Comparison of ENCODE assay signal across 12 mouse cellular contexts in the genomic region with DNA sequence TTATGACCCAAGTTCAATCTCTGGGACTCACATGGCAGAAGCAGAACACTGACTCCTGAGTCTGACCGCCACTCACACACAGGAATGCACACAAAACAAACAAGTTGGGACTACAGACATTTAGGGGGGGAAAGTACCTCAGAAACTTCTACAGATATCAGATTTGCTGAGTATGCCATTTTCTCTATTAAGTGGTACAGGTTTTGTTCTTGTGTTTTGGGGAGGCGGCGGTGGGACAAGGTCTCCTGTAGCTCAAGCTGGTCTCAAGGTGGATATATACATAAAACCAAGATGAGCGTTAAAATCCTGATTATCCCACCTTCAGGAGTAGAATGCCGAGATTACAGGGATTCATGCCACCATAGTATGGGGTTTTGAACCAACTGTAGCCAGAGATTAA. TPM values are rescaled to one million over a fixed set of nuclear protein-coding genes. Genes with fewer than 3 reads are reported as not detected.
DNase-seq lines count a peak whose midpoint lies in the region; ATAC-seq and TF ChIP-seq lines count a peak whose summit lies in the region.
"Had no signal": no experiment of that assay in that cellular context is flagged by ENCODE, and none has a peak within 500 bp of the region (broad histone marks: within the 10 kb centered on the region; RNA-seq: fewer than 3 reads in every experiment).

No protein-coding gene starts in this region.

- intact Hi-C loops in gastrocnemius, postnatal 36 days (cut with DNase I): no loop called here

- no peak for DNase-seq in forebrain, embryonic 11.5 days (ENCODE audit: low spot score)
- DNase-seq in lung, postnatal 0 days (ENCODE audit: low spot score): peak; percentile 13
- DNase-seq in lung, adult 18-20 months: no peak
- DNase-seq in liver, embryonic 11.5 days (ENCODE audit: low spot score): no peak
- DNase-seq in stomach, postnatal 0 days (ENCODE audit: low spot score): no peak
- no peak for DNase-seq in adrenal gland, adult 2 months
- no peak for DNase-seq in gastrocnemius, postnatal 36 days
- DNase-seq: cerebellum, adult 8-10 months; lung, postnatal 10 days; right cerebral cortex, adult 18-20 months had no signal

- H3K27me3 ChIP-seq in forebrain, embryonic 12.5 days: no peaks in the 10 kb centered on the region
- H3K27me3 ChIP-seq in forebrain, embryonic 11.5 days (ENCODE audit: control insufficient read depth, insufficient read depth, low read length): no peaks in the 10 kb centered on the region
- H3K27me3 ChIP-seq in lung, postnatal 0 days (replicated peaks; ENCODE audit: insufficient read depth, low read length): no peaks in the 10 kb centered on the region
- no peaks in the 10 kb centered on the region for H3K27me3 ChIP-seq in liver, embryonic 11.5 days (replicated peaks; ENCODE audit: control insufficient read depth, insufficient read depth, low read length)
- H3K27me3 ChIP-seq in stomach, postnatal 0 days (ENCODE audit: control insufficient read depth, insufficient read depth, low read length): no peaks in the 10 kb centered on the region

- no peaks in the 10 kb centered on the region for H3K9me3 ChIP-seq in forebrain, embryonic 12.5 days
- no peaks in the 10 kb centered on the region for H3K9me3 ChIP-seq in forebrain, embryonic 11.5 days (ENCODE audit: control insufficient read depth, low read length)
- no peaks in the 10 kb centered on the region for H3K9me3 ChIP-seq in lung, postnatal 0 days (ENCODE audit: low read length)
- H3K9me3 ChIP-seq in liver, embryonic 11.5 days (ENCODE audit: control insufficient read depth, low read length): no peaks in the 10 kb centered on the region
- H3K9me3 ChIP-seq in stomach, postnatal 0 days (ENCODE audit: control insufficient read depth, low read length): no peaks in the 10 kb centered on the region

- TF ChIP-seq CTCF in lung, postnatal 0 days (IDR thresholded peaks at IDR 0.05): no peak
- no peak for TF ChIP-seq CTCF in stomach, postnatal 0 days (IDR thresholded peaks at IDR 0.05; ENCODE audit: low read depth)

- no peak overlapping the region for H3K27ac ChIP-seq in forebrain, embryonic 12.5 days
- no peak overlapping the region for H3K27ac ChIP-seq in forebrain, embryonic 11.5 days (ENCODE audit: low read depth, low read length)
- H3K27ac ChIP-seq in lung, postnatal 0 days (ENCODE audit: low read length): no peak overlapping the region
- no peak overlapping the region; the same call in 1 of the 2 replicates for H3K27ac ChIP-seq in liver, embryonic 11.5 days (ENCODE audit: low read depth, low read length)
- peak overlapping the region; percentile 97 for H3K27ac ChIP-seq in stomach, postnatal 0 days (replicated peaks)

- peak overlapping the region; percentile 91 for H3K4me2 ChIP-seq in forebrain, embryonic 12.5 days
- no peak overlapping the region; the same call in 1 of the 2 replicates for H3K4me2 ChIP-seq in forebrain, embryonic 11.5 days (ENCODE audit: low read depth, low read length, severe bottlenecking)
- H3K4me2 ChIP-seq in lung, postnatal 0 days (replicated peaks; ENCODE audit: low read depth, low read length): peak overlapping the region; percentile 75
- peak overlapping the region; percentile 93 for H3K4me2 ChIP-seq in liver, embryonic 11.5 days
- H3K4me2 ChIP-seq in stomach, postnatal 0 days (replicated peaks; ENCODE audit: low read depth): peak overlapping the region; percentile 61

- 92% methylated on average over 5 of the region's 5 CpGs for WGBS in forebrain, embryonic 12.5 days
- 91% methylated on average over 5 of the region's 5 CpGs for WGBS in forebrain, embryonic 11.5 days
- 78% methylated on average over 5 of the region's 5 CpGs for WGBS in lung, postnatal 0 days
- 89% methylated on average over 5 of the region's 5 CpGs for WGBS in liver, embryonic 11.5 days
- WGBS in stomach, postnatal 0 days: 87% methylated on average over 5 of the region's 5 CpGs

- no peak overlapping the region for H3K9ac ChIP-seq in forebrain, embryonic 12.5 days
- no peak overlapping the region for H3K9ac ChIP-seq in forebrain, embryonic 11.5 days (ENCODE audit: low read length)
- peak overlapping the region; percentile 96; the same call in 1 of the 2 replicates for H3K9ac ChIP-seq in lung, postnatal 0 days (replicated peaks; ENCODE audit: low read depth)
- H3K9ac ChIP-seq in liver, embryonic 11.5 days (ENCODE audit: low read depth, low read length): no peak overlapping the region
- H3K9ac ChIP-seq in stomach, postnatal 0 days (ENCODE audit: low read length): no peak overlapping the region

- TF ChIP-seq EP300 in lung, postnatal 0 days (IDR thresholded peaks at IDR 0.05): no peak
- TF ChIP-seq EP300 in stomach, postnatal 0 days (optimal IDR thresholded peaks at IDR 0.05): no peak

- no peak for ATAC-seq in forebrain, embryonic 12.5 days (ENCODE audit: low FRiP score)
- ATAC-seq in forebrain, embryonic 11.5 days (replicated peaks; ENCODE audit: low FRiP score): no peak
- no peak for ATAC-seq in lung, postnatal 0 days
- no peak for ATAC-seq in liver, embryonic 11.5 days (replicated peaks; ENCODE audit: low FRiP score)
- ATAC-seq in stomach, postnatal 0 days (ENCODE audit: low FRiP score, low TSS enrichment): no peak
- ATAC-seq: activated CD4-positive, CD25-positive, alpha-beta regulatory T cell, adult 4 months had no signal

- H3K4me3 ChIP-seq in forebrain, embryonic 12.5 days (replicated peaks): no peak overlapping the region
- H3K4me3 ChIP-seq in forebrain, embryonic 11.5 days (ENCODE audit: low read depth, low read length): no peak overlapping the region
- peak overlapping the region; percentile 90; the same call in 1 of the 2 replicates for H3K4me3 ChIP-seq in lung, postnatal 0 days (ENCODE audit: low read depth, low read length)
- H3K4me3 ChIP-seq in liver, embryonic 11.5 days (ENCODE audit: low read depth, low read length): peak overlapping the region; percentile 99; the same call in 1 of the 2 replicates
- H3K4me3 ChIP-seq in stomach, postnatal 0 days (ENCODE audit: low read depth, low read length): peak overlapping the region; percentile 96

- no peaks in the 10 kb centered on the region for H3K36me3 ChIP-seq in forebrain, embryonic 12.5 days (replicated peaks)
- no peaks in the 10 kb centered on the region for H3K36me3 ChIP-seq in forebrain, embryonic 11.5 days (ENCODE audit: control insufficient read depth, insufficient read depth, low read length)
- no peaks in the 10 kb centered on the region for H3K36me3 ChIP-seq in lung, postnatal 0 days (ENCODE audit: insufficient read depth, low read length)
- 0 out of 2 replicates have a peak, but pooled peaks cover 2% of the 10 kb centered on the region for H3K36me3 ChIP-seq in liver, embryonic 11.5 days (ENCODE audit: control insufficient read depth, insufficient read depth, low read length)
- H3K36me3 ChIP-seq in stomach, postnatal 0 days (ENCODE audit: control insufficient read depth, insufficient read depth, low read length): no peaks in the 10 kb centered on the region

- H3K4me1 ChIP-seq in forebrain, embryonic 12.5 days: peaks cover 38% of the 10 kb centered on the region
- H3K4me1 ChIP-seq in forebrain, embryonic 11.5 days (replicated peaks; ENCODE audit: control insufficient read depth, insufficient read depth, low read length): peaks cover 10% of the 10 kb centered on the region; the same call in 1 of the 2 replicates
- H3K4me1 ChIP-seq in lung, postnatal 0 days (ENCODE audit: insufficient read depth, low read depth, low read length): peaks cover 25% of the 10 kb centered on the region; the same call in 1 of the 2 replicates
- H3K4me1 ChIP-seq in liver, embryonic 11.5 days (replicated peaks; ENCODE audit: control insufficient read depth, insufficient read depth, low read length): peaks cover 61% of the 10 kb centered on the region
- H3K4me1 ChIP-seq in stomach, postnatal 0 days (replicated peaks; ENCODE audit: control insufficient read depth, insufficient read depth): peaks cover 7% of the 10 kb centered on the region

RNA-seq across cellular contexts. Expression of gene Zfp592, which starts 1.9 kb away (rescaled TPM):
- polyA plus RNA-seq in forebrain, embryonic 12.5 days (2016; fragmentation: Nextera tagmentation; extraction: Ambion mirVana): 12.1 and 14.3 TPM in 2 replicates
- polyA plus RNA-seq in forebrain, embryonic 11.5 days (2014; fragmentation: Nextera tagmentation; extraction: Ambion mirVana): 15.9 TPM in 2 replicates
- polyA plus RNA-seq in lung, postnatal 0 days (2015; fragmentation: Nextera tagmentation; extraction: Ambion mirVana): 6.4 and 6.6 TPM in 2 replicates
- 20.9 and 26.2 TPM in 2 replicates for polyA plus RNA-seq in liver, embryonic 11.5 days (2014; fragmentation: Nextera tagmentation; extraction: Ambion mirVana)
- polyA plus RNA-seq in stomach, postnatal 0 days (2015; fragmentation: Nextera tagmentation; extraction: Ambion mirVana): 3.0 and 4.6 TPM in 2 replicates
- total RNA-seq in adrenal gland, adult 2 months (2021): 10 to 100 TPM; 22.6 to 36.1 TPM
- 13.0 and 13.9 TPM in 2 replicates for polyA plus RNA-seq in adrenal gland, adult 2 months (2012; rRNA removed)
- 10 to 100 TPM; 10.3 to 11.4 TPM for total RNA-seq in gastrocnemius, postnatal 36 days (2021)

RNA-seq across cellular contexts. Expression of gene Sec11a, which starts 44.0 kb away (rescaled TPM):
- polyA plus RNA-seq in forebrain, embryonic 12.5 days (2016; fragmentation: Nextera tagmentation; extraction: Ambion mirVana): 169 and 179 TPM in 2 replicates
- polyA plus RNA-seq in forebrain, embryonic 11.5 days (2014; fragmentation: Nextera tagmentation; extraction: Ambion mirVana): 169 and 201 TPM in 2 replicates
- polyA plus RNA-seq in lung, postnatal 0 days (2015; fragmentation: Nextera tagmentation; extraction: Ambion mirVana): 170 and 172 TPM in 2 replicates
- polyA plus RNA-seq in liver, embryonic 11.5 days (2014; fragmentation: Nextera tagmentation; extraction: Ambion mirVana): 180 and 200 TPM in 2 replicates
- 167 and 168 TPM in 2 replicates for polyA plus RNA-seq in stomach, postnatal 0 days (2015; fragmentation: Nextera tagmentation; extraction: Ambion mirVana)
- 100 to 1,000 TPM in 1 of 2 experiments, 10 to 100 TPM in 1; 57.1 to 103 TPM for total RNA-seq in adrenal gland, adult 2 months (2021)
- 21.9 and 40.8 TPM in 2 replicates for polyA plus RNA-seq in adrenal gland, adult 2 months (2012; rRNA removed)
- 10 to 100 TPM; 24.5 to 25.2 TPM for total RNA-seq in gastrocnemius, postnatal 36 days (2021)

Comparison
In these comparisons a context has a peak if more than half of its experiments do, and no peak if none do; other contexts are left out.
1. H3K4me3 ChIP-seq: peak in lung, postnatal 0 days (single experiment), liver, embryonic 11.5 days (single experiment) and stomach, postnatal 0 days (single experiment); none in forebrain, embryonic 12.5 days (single experiment) and forebrain, embryonic 11.5 days (single experiment).